Mouse (Mus musculus) small intestine, adult 2 months (tissue): ENCODE results near the gene Zc3h14.

Experiments used
- CTCF ChIP-seq: fragments of 200-500 bp; IDR thresholded peaks from 2 replicates; pipeline ENCODE4 v1.5.1; 2012; ENCODE audit warnings: low read depth, mild to moderate bottlenecking, control low read depth, inconsistent platforms, low read length, moderate library complexity, mixed read lengths; ENCODE audit not compliant: insufficient replicate concordance, insufficient read length; ENCODE audit errors: extremely low read depth
- POLR2A ChIP-seq: fragments of 200-500 bp; IDR thresholded peaks from 2 replicates; pipeline ENCODE4 v1.6.1; 2012; ENCODE audit warnings: low read depth, mild to moderate bottlenecking, control low read depth, inconsistent platforms, low read length, moderate library complexity

GRCm38 (mm10) chr12:98734246-98734879 is 12.4 kb upstream of the Zc3h14 start:
- no peak for TF ChIP-seq CTCF
- peak; percentile 42; the same call in 1 of the 2 replicates for TF ChIP-seq POLR2A
